ENCODE assay signal across 20 mouse cellular contexts in genomic region chr12:77137291-77137830, GRCm38 (mm10).
"Had no signal": no experiment of that assay in that cellular context is flagged by ENCODE, and none has a peak within 500 bp of the region (broad histone marks: within the 10 kb centered on the region; RNA-seq: fewer than 3 reads in every experiment).

No protein-coding gene starts in this region.

- H3K9ac ChIP-seq: heart, embryonic 13.5 days; heart, embryonic 15.5 days; hindbrain, embryonic 12.5 days; hindbrain, embryonic 14.5 days; intestine, embryonic 15.5 days; limb, embryonic 13.5 days; limb, embryonic 15.5 days; liver, embryonic 12.5 days had no signal

- H3K27ac ChIP-seq: heart, embryonic 13.5 days; heart, embryonic 15.5 days; hindbrain, embryonic 10.5 days; hindbrain, embryonic 12.5 days; hindbrain, embryonic 14.5 days; intestine, embryonic 15.5 days; layer of hippocampus, adult 2 months; left cerebral cortex, adult 2 months; limb, embryonic 13.5 days; limb, embryonic 15.5 days; liver, embryonic 12.5 days had no signal

- H3K27me3 ChIP-seq: heart, embryonic 13.5 days; heart, embryonic 15.5 days; hindbrain, embryonic 12.5 days; intestine, embryonic 15.5 days; limb, embryonic 13.5 days; limb, embryonic 15.5 days; liver, embryonic 12.5 days had no signal

- DNase-seq: gastrocnemius, postnatal 14 days; gastrocnemius, postnatal 36 days; heart, adult 18-20 months; heart, postnatal 4 days; kidney, adult 18-20 months; kidney, adult 8-10 months; kidney, postnatal 10 days; kidney, postnatal 25 days; kidney, postnatal 4 days had no signal

- H3K4me3 ChIP-seq: heart, embryonic 13.5 days; heart, embryonic 15.5 days; hindbrain, embryonic 10.5 days; hindbrain, embryonic 12.5 days; intestine, embryonic 15.5 days; layer of hippocampus, adult 2 months; left cerebral cortex, adult 2 months; limb, embryonic 13.5 days; limb, embryonic 15.5 days; liver, embryonic 12.5 days had no signal

- H3K4me1 ChIP-seq: heart, embryonic 15.5 days; hindbrain, embryonic 10.5 days; hindbrain, embryonic 12.5 days; intestine, embryonic 15.5 days; limb, embryonic 13.5 days; limb, embryonic 15.5 days had no signal

- H3K4me2 ChIP-seq: heart, embryonic 13.5 days; heart, embryonic 15.5 days; hindbrain, embryonic 12.5 days; hindbrain, embryonic 14.5 days; intestine, embryonic 15.5 days; limb, embryonic 13.5 days; limb, embryonic 15.5 days; liver, embryonic 12.5 days had no signal

- H3K9me3 ChIP-seq: heart, embryonic 13.5 days; heart, embryonic 15.5 days; hindbrain, embryonic 10.5 days; hindbrain, embryonic 12.5 days; intestine, embryonic 15.5 days; limb, embryonic 13.5 days; limb, embryonic 15.5 days; liver, embryonic 12.5 days had no signal

- H3K36me3 ChIP-seq: heart, embryonic 13.5 days; heart, embryonic 15.5 days; hindbrain, embryonic 10.5 days; hindbrain, embryonic 12.5 days; intestine, embryonic 15.5 days; limb, embryonic 13.5 days; limb, embryonic 15.5 days; liver, embryonic 12.5 days had no signal
